ENCODE assay signal across 19 mouse cellular contexts in the genomic region with DNA sequence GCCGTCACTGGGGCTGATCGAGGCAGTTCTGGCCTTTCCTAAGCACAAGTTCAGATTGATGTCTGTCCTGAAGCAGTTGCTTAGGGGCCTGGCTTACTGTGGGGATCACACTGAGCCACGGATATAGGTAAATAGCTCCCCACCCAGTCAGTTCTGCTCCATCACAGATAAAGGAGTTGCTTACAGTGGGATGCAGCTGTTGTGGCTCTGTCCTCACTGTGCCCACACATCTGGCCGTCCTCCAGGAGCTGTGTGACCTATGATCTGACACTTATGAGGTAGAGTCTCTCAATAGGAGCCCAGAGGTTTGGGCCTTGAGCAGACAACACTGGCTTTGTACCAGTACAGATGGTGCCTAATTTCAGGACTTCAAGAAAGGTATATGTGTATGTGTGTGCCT.
DNase-seq lines count a peak whose midpoint lies in the region; ATAC-seq lines count a peak whose summit lies in the region.
"Had no signal": no experiment of that assay in that cellular context is flagged by ENCODE, and none has a peak within 500 bp of the region (broad histone marks: within the 10 kb centered on the region; RNA-seq: fewer than 3 reads in every experiment).

No protein-coding gene starts in this region.

- H3K27ac ChIP-seq in limb, embryonic 12.5 days: no peak overlapping the region
- H3K27ac ChIP-seq in limb, embryonic 10.5 days: no peak overlapping the region
- H3K27ac ChIP-seq in embryonic facial prominence, embryonic 14.5 days (replicated peaks; ENCODE audit: low read depth, low read length): 0 out of 2 replicates have a peak overlapping the region, but pooled peaks have one; percentile 8
- H3K27ac ChIP-seq in limb, embryonic 15.5 days: 0 out of 2 replicates have a peak overlapping the region, but pooled peaks have one; percentile 8
- H3K27ac ChIP-seq: embryonic facial prominence, embryonic 12.5 days; gastrocnemius, adult 2 months; hindbrain, embryonic 15.5 days had no signal

- no peak for DNase-seq in limb, embryonic 10.5 days (ENCODE audit: low spot score)
- no peak for DNase-seq in embryonic facial prominence, embryonic 14.5 days (ENCODE audit: low spot score)
- DNase-seq in spleen, postnatal 4 days (ENCODE audit: low spot score in 2 of 2): no peak
- DNase-seq: adrenal gland, adult 8-10 months; adrenal gland, postnatal 36 days; cerebellum, adult 2 months; cerebellum, postnatal 10 days; embryo, embryonic 11 days; gastrocnemius, adult 2 months; gastrocnemius, postnatal 36 days; heart, adult 11 months; heart, postnatal 36 days had no signal

- no peaks in the 10 kb centered on the region for H3K36me3 ChIP-seq in limb, embryonic 12.5 days
- peaks cover 10% of the 10 kb centered on the region; the same call in 1 of the 2 replicates for H3K36me3 ChIP-seq in limb, embryonic 10.5 days
- H3K36me3 ChIP-seq in embryonic facial prominence, embryonic 14.5 days (ENCODE audit: control insufficient read depth, insufficient read depth, low read length): no peaks in the 10 kb centered on the region
- H3K36me3 ChIP-seq in limb, embryonic 15.5 days: no peaks in the 10 kb centered on the region
- H3K36me3 ChIP-seq: embryonic facial prominence, embryonic 12.5 days; heart, embryonic 13.5 days; hindbrain, embryonic 15.5 days had no signal

- no peak overlapping the region for H3K4me3 ChIP-seq in limb, embryonic 12.5 days (replicated peaks)
- no peak overlapping the region for H3K4me3 ChIP-seq in limb, embryonic 10.5 days
- no peak overlapping the region for H3K4me3 ChIP-seq in embryonic facial prominence, embryonic 14.5 days (ENCODE audit: low read depth, low read length)
- H3K4me3 ChIP-seq in limb, embryonic 15.5 days: no peak overlapping the region
- H3K4me3 ChIP-seq: embryonic facial prominence, embryonic 12.5 days; gastrocnemius, adult 2 months; heart, embryonic 13.5 days; hindbrain, embryonic 15.5 days had no signal

- no peak for ATAC-seq in limb, embryonic 12.5 days (ENCODE audit: insufficient number of reproducible peaks, insufficient read depth, low FRiP score, low TSS enrichment, low read depth)
- no peak for ATAC-seq in embryonic facial prominence, embryonic 14.5 days (ENCODE audit: low read depth)
- no peak for ATAC-seq in limb, embryonic 15.5 days (ENCODE audit: insufficient number of reproducible peaks, low FRiP score, low TSS enrichment, low read depth)
- ATAC-seq in monocyte, adult 5-6 weeks (replicated peaks; ENCODE audit: insufficient number of reproducible peaks, low FRiP score, low TSS enrichment, poor library complexity, severe bottlenecking): no peak
- ATAC-seq: forebrain, embryonic 14.5 days had no signal

- H3K27me3 ChIP-seq in limb, embryonic 12.5 days: peaks cover 4% of the 10 kb centered on the region; the same call in 1 of the 2 replicates
- H3K27me3 ChIP-seq in limb, embryonic 10.5 days (ENCODE audit: low read depth, poor library complexity, severe bottlenecking): peaks cover 19% of the 10 kb centered on the region; the same call in 1 of the 2 replicates
- H3K27me3 ChIP-seq in embryonic facial prominence, embryonic 14.5 days (replicated peaks; ENCODE audit: control insufficient read depth, insufficient read depth, low read length): peaks cover 25% of the 10 kb centered on the region
- peaks cover 28% of the 10 kb centered on the region for H3K27me3 ChIP-seq in limb, embryonic 15.5 days

- no peaks in the 10 kb centered on the region for H3K9me3 ChIP-seq in limb, embryonic 12.5 days
- no peaks in the 10 kb centered on the region for H3K9me3 ChIP-seq in limb, embryonic 10.5 days (replicated peaks)
- no peaks in the 10 kb centered on the region for H3K9me3 ChIP-seq in embryonic facial prominence, embryonic 14.5 days (ENCODE audit: control insufficient read depth, low read length)
- H3K9me3 ChIP-seq in limb, embryonic 15.5 days: no peaks in the 10 kb centered on the region
- H3K9me3 ChIP-seq: embryonic facial prominence, embryonic 12.5 days; heart, embryonic 13.5 days; hindbrain, embryonic 15.5 days had no signal

- WGBS in limb, embryonic 12.5 days: 30% methylated on average over 4 of the region's 4 CpGs
- 51% methylated on average over 4 of the region's 4 CpGs for WGBS in limb, embryonic 10.5 days
- WGBS in embryonic facial prominence, embryonic 14.5 days: 35% methylated on average over 4 of the region's 4 CpGs
- WGBS in limb, embryonic 15.5 days: 29% methylated on average over 4 of the region's 4 CpGs

- H3K4me2 ChIP-seq in limb, embryonic 12.5 days: 0 out of 2 replicates have a peak overlapping the region, but pooled peaks have one; percentile 11
- no peak overlapping the region for H3K4me2 ChIP-seq in embryonic facial prominence, embryonic 14.5 days (ENCODE audit: low read depth, low read length)
- H3K4me2 ChIP-seq in limb, embryonic 15.5 days: no peak overlapping the region
- H3K4me2 ChIP-seq: embryonic facial prominence, embryonic 12.5 days; heart, embryonic 13.5 days; hindbrain, embryonic 15.5 days had no signal

- peaks cover 91% of the 10 kb centered on the region for H3K4me1 ChIP-seq in limb, embryonic 12.5 days (replicated peaks)
- H3K4me1 ChIP-seq in limb, embryonic 10.5 days: peaks cover 95% of the 10 kb centered on the region
- H3K4me1 ChIP-seq in embryonic facial prominence, embryonic 14.5 days (ENCODE audit: control insufficient read depth, insufficient read depth, low read length): peaks cover 30% of the 10 kb centered on the region
- H3K4me1 ChIP-seq in limb, embryonic 15.5 days: peaks cover 61% of the 10 kb centered on the region

- H3K9ac ChIP-seq in limb, embryonic 12.5 days (replicated peaks): no peak overlapping the region
- no peak overlapping the region for H3K9ac ChIP-seq in embryonic facial prominence, embryonic 14.5 days (ENCODE audit: low read depth, low read length)
- H3K9ac ChIP-seq in limb, embryonic 15.5 days: no peak overlapping the region
- H3K9ac ChIP-seq: embryonic facial prominence, embryonic 12.5 days; heart, embryonic 13.5 days; hindbrain, embryonic 15.5 days had no signal

Comparison
In these comparisons a context has a peak if more than half of its experiments do, and no peak if none do; other contexts are left out.
1. H3K27ac ChIP-seq: peak in embryonic facial prominence, embryonic 14.5 days (single experiment) and limb, embryonic 15.5 days (single experiment); none in limb, embryonic 12.5 days (single experiment) and limb, embryonic 10.5 days (single experiment).